Mouse (Mus musculus) skeletal muscle tissue, postnatal 0 days (tissue): ENCODE data around the gene Olfr798. TPM values are rescaled to one million over a fixed set of nuclear protein-coding genes. Genes with fewer than 3 reads are reported as not detected.

Source experiments
- microRNA-seq, 2 experiments: library from miRNA; unstranded; fragments of <30 nt; microRNA quantifications; one replicate each; pipeline ENCODE4; 2016
- polyA plus RNA-seq: library from polyadenylated mRNA; unstranded; fragments of >200 nt; fragmentation: Nextera tagmentation; extraction: Ambion mirVana; gene quantifications from 2 replicates; pipeline ENCODE4 v1.2.1, GENCODE M21; 2015

The Olfr798 gene
- not detected in 2 replicates for polyA plus RNA-seq

DNA sequence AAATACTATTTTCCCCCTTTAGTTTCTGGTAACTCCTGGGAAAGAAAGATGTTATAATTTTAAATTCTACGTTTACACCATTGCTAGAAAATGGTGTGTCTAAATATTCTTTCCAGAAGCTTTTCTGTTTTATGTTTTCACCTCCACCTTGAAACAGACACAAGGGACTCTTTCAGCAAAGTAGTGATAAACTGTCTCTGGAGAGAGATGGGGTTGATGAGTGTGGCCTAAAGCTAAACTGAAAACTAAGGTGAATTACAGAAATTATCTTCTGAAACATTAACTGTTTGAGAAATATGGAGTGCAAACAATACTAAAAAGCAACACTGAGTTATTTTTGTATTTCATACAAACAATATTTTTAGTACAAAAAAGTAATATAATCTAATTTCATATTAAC lies at the start of gene Olfr798:
Olfr798 (minus strand) TSS at position 101 of the 400 bp plus-strand sequence.

DNA sequence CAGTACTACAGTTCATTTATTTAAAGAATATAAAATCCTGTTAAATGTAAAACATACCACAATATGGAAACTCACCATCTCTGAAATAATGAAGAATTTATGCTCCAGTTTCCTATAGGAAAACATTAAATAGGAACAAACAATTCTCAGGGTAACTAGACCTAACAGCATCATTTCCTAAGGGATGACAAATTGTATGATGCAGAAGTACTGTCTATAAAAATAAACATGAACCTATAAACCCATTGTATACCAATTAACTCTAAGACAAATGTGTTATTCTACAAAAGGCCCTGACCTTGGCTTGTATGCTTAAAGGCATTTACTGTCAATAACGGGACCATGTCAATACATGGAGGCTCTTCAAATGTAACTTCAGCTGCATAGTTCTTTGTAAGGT lies 46.0 kb upstream of the Olfr798 start, which contains the start of gene Olfr801:
Olfr801 (minus strand) TSS at position 101 of the 400 bp plus-strand sequence.

DNA sequence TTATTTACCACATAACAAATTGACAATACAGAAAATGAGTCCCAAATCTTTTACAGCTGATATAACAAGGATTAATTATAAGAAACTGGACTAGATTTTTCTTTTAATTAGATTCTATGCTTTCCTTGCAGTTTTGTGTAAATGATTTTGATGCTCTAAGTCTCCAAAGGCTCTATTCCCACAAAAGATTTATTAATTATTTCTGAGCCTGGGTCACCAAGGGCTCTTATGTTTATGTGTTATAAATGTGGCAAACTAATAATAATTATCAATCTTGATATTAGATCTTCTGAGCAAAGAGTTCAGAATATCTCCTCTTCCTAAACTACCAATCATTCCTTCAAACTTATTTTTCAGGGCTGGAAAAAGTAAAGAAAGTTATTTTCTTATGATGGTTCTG lies 29.7 kb upstream of the Olfr798 start, which contains the start of gene Olfr800:
Olfr800 (plus strand) TSS at position 301 of the 400 bp plus-strand sequence.

DNA sequence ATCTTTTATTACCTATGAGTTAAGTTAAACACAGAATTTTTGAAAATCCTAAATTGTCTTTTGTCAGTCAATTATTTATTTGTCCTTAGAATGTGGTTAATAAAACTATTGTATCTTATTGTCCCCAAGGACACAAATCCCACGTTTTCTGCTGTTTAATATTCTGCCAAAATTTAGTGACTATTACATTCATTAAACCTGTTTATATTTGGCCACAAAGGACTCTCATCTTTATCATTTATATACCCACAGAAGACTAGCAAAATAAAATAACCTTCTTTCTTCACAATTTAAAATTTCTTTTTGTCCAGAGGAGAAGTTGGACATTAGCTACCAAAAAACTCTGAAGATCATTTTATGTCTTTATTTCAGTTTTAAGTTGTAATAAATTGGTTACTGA lies 9.4 kb upstream of the Olfr798 start, which contains the start of gene Olfr799:
Olfr799 (plus strand) TSS at position 301 of the 400 bp plus-strand sequence.

DNA sequence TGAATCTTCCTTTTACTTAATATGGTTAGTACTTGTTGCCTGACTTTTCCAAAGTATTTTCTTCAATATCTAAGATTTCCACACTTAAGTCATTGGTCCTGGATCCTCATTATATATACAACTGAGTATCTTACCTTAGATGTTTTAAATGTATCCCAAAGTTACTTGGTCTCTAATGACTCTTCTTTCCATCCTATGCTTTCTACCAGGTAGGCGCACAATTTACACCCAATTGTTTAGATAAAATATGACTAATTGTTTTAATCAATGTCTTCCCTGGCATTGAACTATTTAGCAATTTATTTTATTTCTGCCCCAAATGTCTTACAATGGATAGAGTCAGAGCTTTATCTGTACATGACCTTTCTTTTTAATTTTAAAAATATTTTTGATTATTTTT lies 15.3 kb downstream of the Olfr798 start, which contains the start of gene Olfr796:
Olfr796 (minus strand) TSS at position 101 of the 400 bp plus-strand sequence.

Small RNAs within 50 kb of the gene (microRNA-seq; reads per million reads assigned to microRNA genes)
- gene Gm23252 = 0 reads per million in 2 experiments

Other genes with a start within 250 kb of the Olfr798 start
- 0.06 TPM in 1 of 2 replicates, not detected in the other for gene Olfr784, start 243.9 kb downstream of the Olfr798 start, polyA plus RNA-seq
- not detected in 2 replicates for gene Olfr785, start 222.5 kb downstream of the Olfr798 start, polyA plus RNA-seq
- not detected in 2 replicates for gene Olfr786, start 200.6 kb downstream of the Olfr798 start, polyA plus RNA-seq
- gene Olfr787, start 166.1 kb downstream of the Olfr798 start, polyA plus RNA-seq = not detected in 2 replicates
- gene Olfr788, start 156.9 kb downstream of the Olfr798 start, polyA plus RNA-seq = not detected in 2 replicates
- not detected in 2 replicates for gene Olfr789, start 143.2 kb downstream of the Olfr798 start, polyA plus RNA-seq
- not detected in 2 replicates for gene Olfr790, start 129.4 kb downstream of the Olfr798 start, polyA plus RNA-seq
- not detected in 2 replicates for gene Olfr791, start 106.1 kb downstream of the Olfr798 start, polyA plus RNA-seq
- gene Olfr792, start 88.8 kb downstream of the Olfr798 start, polyA plus RNA-seq = not detected in 2 replicates
- not detected in 2 replicates for gene Olfr794, start 60.3 kb downstream of the Olfr798 start, polyA plus RNA-seq
- gene Olfr796, start 15.4 kb downstream of the Olfr798 start, polyA plus RNA-seq = not detected in 2 replicates
- not detected in 2 replicates for gene Olfr799, start 9.6 kb upstream of the Olfr798 start, polyA plus RNA-seq
- gene Olfr800, start 29.8 kb upstream of the Olfr798 start, polyA plus RNA-seq = not detected in 2 replicates
- gene Olfr801, start 45.9 kb upstream of the Olfr798 start, polyA plus RNA-seq = not detected in 2 replicates
- gene Olfr802, start 60.2 kb upstream of the Olfr798 start, polyA plus RNA-seq = not detected in 2 replicates
- gene Olfr803, start 66.4 kb upstream of the Olfr798 start, polyA plus RNA-seq = not detected in 2 replicates
- not detected in 2 replicates for gene Olfr804, start 75.3 kb upstream of the Olfr798 start, polyA plus RNA-seq
- gene Olfr805, start 101.4 kb upstream of the Olfr798 start, polyA plus RNA-seq = not detected in 2 replicates
- gene Olfr806, start 114.0 kb upstream of the Olfr798 start, polyA plus RNA-seq = not detected in 2 replicates
- not detected in 2 replicates for gene Olfr807, start 129.9 kb upstream of the Olfr798 start, polyA plus RNA-seq
- gene Olfr808, start 137.5 kb upstream of the Olfr798 start, polyA plus RNA-seq = not detected in 2 replicates
- gene Olfr809, start 146.7 kb upstream of the Olfr798 start, polyA plus RNA-seq = not detected in 2 replicates
- gene Olfr810, start 167.0 kb upstream of the Olfr798 start, polyA plus RNA-seq = not detected in 2 replicates
- gene Olfr811, start 176.5 kb upstream of the Olfr798 start, polyA plus RNA-seq = not detected in 2 replicates
- not detected in 2 replicates for gene Olfr812, start 218.2 kb upstream of the Olfr798 start, polyA plus RNA-seq
- not detected in 2 replicates for gene Olfr813, start 227.4 kb upstream of the Olfr798 start, polyA plus RNA-seq